Mouse (Mus musculus): ENCODE measurements around the gene Gins2.

DNA sequence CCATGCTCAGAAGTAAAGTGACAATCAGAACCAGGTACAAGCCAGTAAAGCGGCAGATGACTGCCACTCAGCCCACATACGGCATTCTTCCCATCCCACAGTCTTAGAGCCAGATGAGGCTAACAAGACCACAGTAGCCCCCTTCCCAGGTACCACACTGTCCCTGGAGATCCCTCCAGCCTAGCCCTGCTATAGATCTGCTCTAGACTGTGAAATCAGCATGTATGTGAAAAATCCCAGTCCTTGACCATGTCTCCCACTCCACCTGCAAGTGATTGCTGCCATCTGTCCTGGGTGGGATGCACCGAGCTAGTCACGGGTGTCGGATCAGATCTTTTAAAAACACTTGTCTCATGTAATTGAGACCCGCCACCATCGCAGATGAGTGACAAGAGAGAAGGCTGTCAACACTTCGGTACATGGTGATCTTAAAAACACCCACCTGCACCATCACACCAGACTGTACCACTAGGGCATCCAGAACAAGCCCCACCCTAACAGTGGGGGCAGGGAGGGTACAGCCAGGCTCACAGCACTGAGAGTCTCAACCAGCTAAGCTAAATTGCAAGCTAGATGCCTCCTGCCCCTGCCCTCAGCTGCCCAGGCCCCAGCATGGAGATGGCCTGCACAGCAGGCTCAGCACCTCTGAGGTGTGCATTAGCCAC lies 8.6 kb downstream of the Gins2 start:
- TF ChIP-seq CTCF (IDR thresholded peaks at IDR 0.05; ENCODE audit: low read depth, low read length): no peak
- TF ChIP-seq GATA1 (IDR thresholded peaks at IDR 0.05; ENCODE audit: borderline replicate concordance, low read length): no peak
- no peak for TF ChIP-seq POLR2AphosphoS5 (IDR thresholded peaks at IDR 0.05; ENCODE audit: insufficient replicate concordance, low read depth, low read length)
- no peak for TF ChIP-seq TAL1 (conservative IDR thresholded peaks at IDR 0.05; ENCODE audit: low read depth, low read length)
- no peak for TF ChIP-seq GATA2 (IDR thresholded peaks at IDR 0.05; ENCODE audit: borderline replicate concordance, low read depth, low read length)
